Mouse (Mus musculus) myocyte (in vitro differentiated cells): ENCODE measurements around the gene Mrgpra2a.
"Not testable (repeated sequence)": the region's sequence is repeated elsewhere in the genome, so short reads cannot be mapped to it uniquely, and the experiment has no call there.

ENCODE experiments used
- E2F4 ChIP-seq: IDR thresholded peaks from one replicate; pipeline ENCODE4 v1.6.1; 2011; ENCODE audit warnings: mild to moderate bottlenecking, control low read depth, moderate library complexity; ENCODE audit not compliant: insufficient read depth
- MAX ChIP-seq: IDR thresholded peaks from one replicate; pipeline ENCODE4 v1.6.1; 2011; ENCODE audit warnings: low read depth, mild to moderate bottlenecking, control low read depth
- MYOG ChIP-seq, 3 experiments: IDR thresholded peaks; one replicate each; pipeline ENCODE4 v1.6.1; 2011; ENCODE audit warnings: control low read depth in 2 of 3, low read depth in 2 of 3, mild to moderate bottlenecking in 2 of 3; ENCODE audit not compliant: insufficient read length in 2 of 3, control insufficient read depth in 1 of 3, insufficient read depth in 1 of 3
- POLR2A ChIP-seq: IDR thresholded peaks from one replicate; pipeline ENCODE4 v1.6.1; 2011; ENCODE audit warnings: low read depth, mild to moderate bottlenecking, control low read depth, moderate library complexity; ENCODE audit not compliant: insufficient read length
- REST ChIP-seq: IDR thresholded peaks from one replicate; pipeline ENCODE4 v1.6.1; 2011; ENCODE audit warnings: mild to moderate bottlenecking, control low read depth, moderate library complexity; ENCODE audit not compliant: insufficient read depth, insufficient read length
- TCF12 ChIP-seq: IDR thresholded peaks from one replicate; pipeline ENCODE4 v1.6.1; 2011; ENCODE audit warnings: mild to moderate bottlenecking, control low read depth; ENCODE audit not compliant: poor library complexity, insufficient read depth, severe bottlenecking

GRCm38 (mm10) chr7:47427815-47428508, 24.0 kb downstream of the Mrgpra2a start:
- not testable (repeated sequence) for TF ChIP-seq POLR2A; E2F4; REST; MYOG (IDR thresholded peaks at IDR 0.05; ENCODE audit: control insufficient read depth in 1 of 3, insufficient read depth in 1 of 3, insufficient read length in 2 of 3, low read depth in 2 of 3); TCF12; MAX
